Mouse (Mus musculus) midbrain, embryonic 10.5 days (tissue): Measurements from ENCODE around the gene Bri3. TPM values are rescaled to one million over a fixed set of nuclear protein-coding genes. Genes with fewer than 3 reads are reported as not detected.

Source experiments
- DNase-seq: peaks from one replicate; pipeline ENCODE4 v3.0.0-alpha.2; 2017; ENCODE audit warnings: low spot score
- H3K27ac ChIP-seq: fragments of 300-500 bp; sonication (generic); replicated peaks from 2 replicates; pipeline ENCODE4 v1.5.1; 2016; ENCODE audit warnings: mild to moderate bottlenecking
- H3K27me3 ChIP-seq: fragments of 300-500 bp; sonication (generic); 2 replicates; pipeline ENCODE4 v1.6.1; 2016; ENCODE audit warnings: low read depth, mild to moderate bottlenecking; ENCODE audit not compliant: poor library complexity, severe bottlenecking
- H3K36me3 ChIP-seq: fragments of 300-500 bp; sonication (generic); 2 replicates; pipeline ENCODE4 v1.6.1; 2016; ENCODE audit warnings: mild to moderate bottlenecking, moderate library complexity
- H3K4me1 ChIP-seq: fragments of 300-500 bp; sonication (generic); 2 replicates; pipeline ENCODE4 v1.6.1; 2016
- H3K4me3 ChIP-seq: fragments of 300-500 bp; sonication (generic); 2 replicates; pipeline ENCODE4 v1.5.1; 2016; ENCODE audit warnings: mild to moderate bottlenecking, moderate library complexity
- H3K9me3 ChIP-seq: fragments of 300-500 bp; sonication (generic); replicated peaks from 2 replicates; pipeline ENCODE4 v1.6.1; 2016; ENCODE audit warnings: mild to moderate bottlenecking
- WGBS: fragments of 180-500 bp; shearing (Covaris S2); methylation state at CpG from one replicate; pipeline ENCODE4 v1.1.7; 2016; 5-methylcytosine and 5-hydroxymethylcytosine counted together
- polyA plus RNA-seq: library from polyadenylated mRNA; unstranded; fragments of >200 nt; fragmentation: Nextera tagmentation; extraction: Ambion mirVana; gene quantifications from 2 replicates; pipeline ENCODE4 v1.2.1, GENCODE M21; 2016

Gene Bri3
- polyA plus RNA-seq, 1 experiment from 2014 or later: 116 TPM

GRCm38 (mm10) chr5:144271772-144272171 lies 27.5 kb downstream of the Bri3 start:
- no peak for DNase-seq
- Histone ChIP-seq H3K27ac (no peak overlapping the region), H3K36me3 (peaks cover 33% of the 10 kb centered on the region), H3K27me3 (no peaks in the 10 kb centered on the region), H3K9me3 (no peaks in the 10 kb centered on the region), H3K4me1 (peaks cover 15% of the 10 kb centered on the region), H3K4me3 (no peak overlapping the region)
- WGBS: 73% methylated on average over 5 of the region's 5 CpGs

- WGBS: 67% methylated on average over 6 of the region's 6 CpGs
- Histone ChIP-seq H3K27ac (peak overlapping the region; percentile 42), H3K4me3 (no peak overlapping the region)
Measured at GRCm38 (mm10) chr5:144274904-144275303, 30.7 kb downstream of the Bri3 start.

DNA sequence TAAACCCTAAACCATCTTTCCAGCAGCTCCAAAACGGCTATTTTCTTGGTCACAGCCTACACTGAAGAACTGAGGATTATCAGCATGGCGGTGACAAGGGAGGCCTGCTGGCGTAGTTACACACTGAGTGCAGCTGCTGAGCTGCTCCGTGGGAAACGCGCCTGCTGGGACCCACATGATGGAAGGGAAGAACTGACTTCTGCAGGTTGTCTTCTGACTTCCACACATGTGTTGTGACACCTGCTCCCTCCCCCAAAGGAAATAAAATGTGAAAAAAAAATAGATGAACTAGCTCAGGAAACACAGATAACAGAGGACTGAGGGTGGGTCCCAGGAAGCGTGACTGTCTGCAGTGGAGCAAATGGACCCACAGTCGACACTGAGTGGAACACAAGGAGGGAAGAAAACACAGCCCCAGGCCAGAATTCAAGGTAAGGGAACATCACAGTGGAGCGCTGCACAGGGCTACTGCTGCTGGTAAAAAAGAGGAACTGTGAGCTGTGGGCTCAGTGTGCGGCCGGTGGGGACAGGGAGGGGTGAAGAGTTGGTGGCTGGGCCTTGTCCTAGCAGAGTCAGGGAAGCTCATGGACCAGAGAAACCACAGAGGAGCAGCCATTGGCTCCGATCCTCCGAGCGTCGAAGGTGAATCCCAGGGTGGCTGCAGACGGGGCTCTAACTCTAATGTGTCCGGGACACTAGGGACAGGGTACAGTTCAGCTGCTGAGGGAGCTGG lies 32.8 kb downstream of the Bri3 start:
- H3K4me1 ChIP-seq: peaks cover 15% of the 10 kb centered on the region
- no peaks in the 10 kb centered on the region for H3K9me3 ChIP-seq
- no peak overlapping the region for H3K4me3 ChIP-seq
- WGBS: 88% methylated on average over 17 of the region's 17 CpGs
- no peak for DNase-seq
- no peak overlapping the region for H3K27ac ChIP-seq
- peaks cover 35% of the 10 kb centered on the region for H3K36me3 ChIP-seq
- no peaks in the 10 kb centered on the region for H3K27me3 ChIP-seq

More at GRCm38 (mm10) chr5:144274904-144275303, 30.7 kb downstream of the Bri3 start:
- Histone ChIP-seq H3K9me3 (no peaks in the 10 kb centered on the region), H3K36me3 (peaks cover 34% of the 10 kb centered on the region), H3K4me1 (peaks cover 15% of the 10 kb centered on the region), H3K27me3 (no peaks in the 10 kb centered on the region)
- no peak for DNase-seq

DNA sequence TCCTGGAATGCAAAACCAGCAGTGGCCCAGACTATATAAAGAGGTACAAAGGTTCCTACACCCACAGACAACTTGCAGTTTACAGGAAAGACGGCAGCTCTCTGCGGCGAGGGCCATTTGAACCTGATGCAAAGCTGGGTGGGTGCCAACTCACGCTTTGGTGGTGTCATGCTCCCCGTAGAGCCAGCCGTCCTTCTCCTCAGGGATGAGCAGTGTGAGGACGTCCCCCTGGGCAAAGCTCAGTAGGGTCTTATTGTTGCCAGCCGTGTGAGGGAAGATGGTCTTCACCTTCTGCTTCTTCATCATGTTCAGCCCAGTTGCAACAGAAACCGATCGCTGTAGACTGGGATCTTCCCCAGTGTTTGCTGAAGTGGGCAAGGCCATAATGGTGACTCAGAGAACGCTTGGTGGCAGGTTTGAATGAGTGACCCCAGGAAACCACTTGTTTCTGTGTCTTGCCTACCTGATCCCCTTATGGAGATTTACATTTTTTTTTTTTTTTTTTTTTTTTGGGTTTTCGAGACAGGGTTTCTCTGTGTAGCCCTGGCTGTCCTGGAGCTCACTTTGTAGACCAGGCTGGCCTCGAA lies 34.2 kb downstream of the Bri3 start:
- no peak for DNase-seq
- H3K27me3 ChIP-seq: no peaks in the 10 kb centered on the region
- peaks cover 15% of the 10 kb centered on the region for H3K4me1 ChIP-seq
- no peak overlapping the region for H3K4me3 ChIP-seq
- peaks cover 35% of the 10 kb centered on the region for H3K36me3 ChIP-seq
- no peaks in the 10 kb centered on the region for H3K9me3 ChIP-seq
- no peak overlapping the region for H3K27ac ChIP-seq
- 94% methylated on average over 12 of the region's 13 CpGs for WGBS

- no peak for DNase-seq
Measured at GRCm38 (mm10) chr5:144279081-144279541, 34.9 kb downstream of the Bri3 start.

DNA sequence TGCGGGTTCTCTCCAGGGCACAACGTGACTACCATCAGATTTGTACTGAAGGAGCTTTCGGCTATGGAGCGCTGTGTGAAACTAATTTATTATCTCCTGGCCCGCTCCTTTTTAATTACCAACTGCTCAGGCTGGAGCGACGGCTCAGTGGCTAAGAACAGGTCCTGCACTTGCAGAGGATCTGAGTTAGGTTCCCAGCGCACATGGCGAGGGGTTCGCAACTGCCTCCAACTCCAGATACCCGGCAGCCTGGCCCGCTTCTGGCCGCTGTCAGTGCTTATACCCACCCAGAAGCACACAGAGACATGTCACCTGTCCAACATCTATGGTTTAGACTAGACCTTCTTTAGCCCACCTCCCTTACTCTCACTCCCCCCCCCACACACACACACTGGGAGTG lies 35.7 kb downstream of the Bri3 start:
- WGBS: 98% methylated on average over 13 of the region's 13 CpGs
- DNase-seq: no peak
- Histone ChIP-seq H3K4me1 (peaks cover 12% of the 10 kb centered on the region), H3K27ac (no peak overlapping the region), H3K4me3 (no peak overlapping the region), H3K36me3 (peaks cover 35% of the 10 kb centered on the region), H3K27me3 (no peaks in the 10 kb centered on the region), H3K9me3 (no peaks in the 10 kb centered on the region)

More at GRCm38 (mm10) chr5:144279081-144279541, 34.9 kb downstream of the Bri3 start:
- H3K27ac ChIP-seq: no peak overlapping the region
- peaks cover 35% of the 10 kb centered on the region for H3K36me3 ChIP-seq
- no peaks in the 10 kb centered on the region for H3K9me3 ChIP-seq
- WGBS: 86% methylated on average over 9 of the region's 9 CpGs
- peaks cover 15% of the 10 kb centered on the region for H3K4me1 ChIP-seq
- H3K4me3 ChIP-seq: no peak overlapping the region
- H3K27me3 ChIP-seq: no peaks in the 10 kb centered on the region

DNA sequence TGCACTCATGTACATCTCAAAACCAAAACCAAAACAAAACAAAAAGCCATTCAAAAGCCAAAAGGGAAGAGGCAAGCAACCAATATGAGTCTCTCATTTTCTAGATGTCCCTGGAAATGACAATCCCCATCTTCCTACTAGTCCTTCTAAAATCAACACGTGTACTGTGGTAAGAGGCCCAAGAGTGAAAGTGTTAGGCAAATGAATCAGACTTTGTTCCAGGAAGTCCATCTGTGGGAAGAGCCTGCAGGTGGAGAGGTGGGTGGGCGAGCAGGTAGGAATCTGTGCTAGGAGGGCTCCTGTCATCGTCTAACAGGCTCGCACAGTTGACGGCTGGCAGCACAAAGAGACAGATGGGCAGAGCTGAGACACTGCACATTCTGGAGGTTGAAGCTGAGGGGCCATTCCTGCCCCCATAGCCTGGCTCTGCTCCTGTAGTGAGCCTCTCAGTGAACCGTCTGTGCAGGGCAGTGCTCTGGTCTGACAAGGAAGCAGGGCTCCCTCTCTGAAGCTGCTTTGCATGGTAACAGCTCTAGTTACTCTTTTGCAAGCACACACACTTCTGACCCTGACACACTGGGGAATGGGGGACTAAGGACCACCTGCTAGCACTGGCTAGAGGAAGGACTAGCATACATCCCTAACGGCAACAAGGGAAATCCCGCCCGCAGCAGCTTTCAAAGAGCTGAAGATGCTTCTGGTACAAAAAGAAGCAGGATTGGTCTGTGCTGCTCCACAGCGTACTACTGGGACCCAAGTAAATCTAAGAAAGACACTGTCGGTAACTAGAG lies 38.4 kb downstream of the Bri3 start:
- no peak for DNase-seq
- peaks cover 23% of the 10 kb centered on the region for H3K36me3 ChIP-seq
- no peaks in the 10 kb centered on the region for H3K9me3 ChIP-seq
- no peaks in the 10 kb centered on the region for H3K27me3 ChIP-seq
- H3K4me3 ChIP-seq: no peak overlapping the region
- H3K27ac ChIP-seq: no peak overlapping the region
- no peaks in the 10 kb centered on the region for H3K4me1 ChIP-seq
- 80% methylated on average over 11 of the region's 11 CpGs for WGBS

DNA sequence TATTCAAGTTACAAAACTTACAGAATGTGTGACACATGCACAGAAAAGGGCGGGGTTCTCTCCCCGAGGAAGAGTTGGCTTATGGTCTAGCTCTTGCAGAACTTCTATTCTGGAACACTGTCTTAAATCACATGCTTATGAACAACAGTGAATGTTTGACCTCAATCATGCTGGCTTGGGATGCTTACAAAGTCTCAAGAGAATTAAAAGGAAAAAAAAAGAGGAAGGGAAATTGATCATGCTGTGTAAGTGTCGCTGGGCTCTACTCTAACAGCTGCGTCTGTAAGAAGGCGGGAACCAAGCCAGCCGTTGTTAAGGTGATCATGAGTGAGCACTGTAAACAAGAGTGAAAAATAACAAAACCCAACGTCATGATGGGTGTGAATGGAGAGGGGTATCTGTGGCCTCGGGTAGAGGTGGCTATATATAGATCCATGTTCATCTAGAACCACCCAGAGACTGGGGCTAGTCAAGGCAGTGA lies 39.4 kb downstream of the Bri3 start:
- no peak for DNase-seq
- 85% methylated on average over 8 of the region's 8 CpGs for WGBS
- no peaks in the 10 kb centered on the region for H3K4me1 ChIP-seq
- H3K27ac ChIP-seq: no peak overlapping the region
- H3K36me3 ChIP-seq: peaks cover 15% of the 10 kb centered on the region
- H3K4me3 ChIP-seq: no peak overlapping the region
- no peaks in the 10 kb centered on the region for H3K27me3 ChIP-seq
- no peaks in the 10 kb centered on the region for H3K9me3 ChIP-seq

DNA sequence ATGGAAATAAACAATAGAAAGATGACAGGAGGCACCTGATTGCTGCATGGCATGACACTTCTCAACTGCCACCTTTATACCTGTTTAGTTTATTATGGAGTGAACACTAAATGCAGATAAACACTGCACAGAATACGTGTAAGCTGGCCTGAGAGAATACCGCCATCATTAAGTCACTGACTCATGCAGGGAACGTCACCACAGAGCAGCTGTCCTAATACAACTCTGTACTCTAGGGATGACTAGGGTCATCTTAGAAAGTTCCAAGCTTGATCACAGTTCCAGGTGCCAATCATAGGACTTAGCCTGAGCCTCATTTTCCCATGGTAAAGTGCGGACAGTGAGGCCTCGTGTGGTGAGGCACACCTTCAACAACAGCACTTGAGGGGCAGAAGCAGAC lies 40.4 kb downstream of the Bri3 start:
- Histone ChIP-seq H3K4me1 (no peaks in the 10 kb centered on the region), H3K36me3 (peaks cover 7% of the 10 kb centered on the region), H3K9me3 (no peaks in the 10 kb centered on the region), H3K27me3 (no peaks in the 10 kb centered on the region), H3K27ac (no peak overlapping the region), H3K4me3 (no peak overlapping the region)
- 95% methylated on average over 5 of the region's 5 CpGs for WGBS
- no peak for DNase-seq

GRCm38 (mm10) chr5:144286591-144287266 lies 42.5 kb downstream of the Bri3 start:
- Histone ChIP-seq H3K9me3 (no peaks in the 10 kb centered on the region), H3K4me3 (no peak overlapping the region), H3K4me1 (no peaks in the 10 kb centered on the region), H3K27ac (no peak overlapping the region), H3K36me3 (no peaks in the 10 kb centered on the region), H3K27me3 (no peaks in the 10 kb centered on the region)
- 82% methylated on average over 9 of the region's 9 CpGs for WGBS
- DNase-seq: no peak

DNA sequence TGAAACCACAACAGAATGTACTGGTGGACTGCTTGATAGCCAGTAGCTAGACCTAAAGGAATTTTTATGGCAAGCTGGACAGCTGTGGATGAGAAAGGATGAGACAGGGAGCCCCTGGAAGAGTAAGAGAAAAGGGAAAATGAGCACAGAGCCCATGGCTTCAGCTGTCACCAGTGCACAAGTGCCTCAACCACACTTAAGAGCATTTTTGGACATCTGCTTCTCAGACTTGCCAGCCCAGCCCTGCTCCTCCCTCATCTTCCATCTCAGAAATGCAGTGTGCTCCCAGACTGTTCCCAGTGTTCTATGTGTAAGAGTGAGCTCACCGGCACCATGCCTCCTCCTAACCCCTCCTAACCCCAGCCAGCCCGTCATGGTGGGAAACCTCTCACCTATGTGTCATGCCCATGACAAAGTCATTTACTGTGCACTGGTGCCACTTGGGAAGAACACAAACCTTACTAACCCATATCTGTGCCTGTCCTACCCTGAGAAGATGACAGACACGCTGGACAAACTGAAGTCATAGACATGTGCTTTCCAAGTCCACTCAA lies 43.1 kb downstream of the Bri3 start:
- Histone ChIP-seq H3K4me1 (no peaks in the 10 kb centered on the region), H3K36me3 (no peaks in the 10 kb centered on the region), H3K4me3 (no peak overlapping the region), H3K9me3 (no peaks in the 10 kb centered on the region), H3K27ac (no peak overlapping the region), H3K27me3 (no peaks in the 10 kb centered on the region)
- WGBS: 87% methylated on average over 3 of the region's 3 CpGs
- no peak for DNase-seq

GRCm38 (mm10) chr5:144288391-144288790 lies 44.2 kb downstream of the Bri3 start:
- no peak for DNase-seq
- no peaks in the 10 kb centered on the region for H3K27me3 ChIP-seq
- H3K4me1 ChIP-seq: no peaks in the 10 kb centered on the region
- no peaks in the 10 kb centered on the region for H3K9me3 ChIP-seq
- no peaks in the 10 kb centered on the region for H3K36me3 ChIP-seq
- H3K27ac ChIP-seq: no peak overlapping the region
- WGBS: 89% methylated on average over 9 of the region's 9 CpGs
- no peak overlapping the region for H3K4me3 ChIP-seq
